ENCODE assay signal across 30 mouse cellular contexts in genomic region chr1:93035981-93036380, GRCm38 (mm10). TPM values are rescaled to one million over a fixed set of nuclear protein-coding genes. Genes with fewer than 3 reads are reported as not detected.
A peak's percentile ranks its signal among the peaks of the same experiment; 100 is the strongest.
DNase-seq lines count a peak whose midpoint lies in the region; ATAC-seq and TF ChIP-seq lines count a peak whose summit lies in the region.
"Had no signal": no experiment of that assay in that cellular context is flagged by ENCODE, and none has a peak within 500 bp of the region (broad histone marks: within the 10 kb centered on the region; RNA-seq: fewer than 3 reads in every experiment).

No protein-coding gene starts in this region.

- H3K4me1 ChIP-seq in heart, embryonic 15.5 days (replicated peaks) = peaks cover 38% of the 10 kb centered on the region
- H3K4me1 ChIP-seq in heart, adult 2 months (ENCODE audit: control insufficient read depth, insufficient read depth, low read length) = no peaks in the 10 kb centered on the region
- no peaks in the 10 kb centered on the region for H3K4me1 ChIP-seq in hindbrain, embryonic 16.5 days (ENCODE audit: control insufficient read depth, insufficient read depth, low read depth, low read length)
- no peaks in the 10 kb centered on the region for H3K4me1 ChIP-seq in hindbrain, embryonic 12.5 days
- H3K4me1 ChIP-seq: embryonic facial prominence, embryonic 12.5 days; embryonic facial prominence, embryonic 15.5 days; forebrain, embryonic 13.5 days had no signal

- H3K9ac ChIP-seq in heart, embryonic 15.5 days = no peak overlapping the region
- no peak overlapping the region for H3K9ac ChIP-seq in heart, adult 2 months (ENCODE audit: low read depth, low read length)
- H3K9ac ChIP-seq in hindbrain, embryonic 16.5 days (ENCODE audit: low read depth, low read length) = no peak overlapping the region
- H3K9ac ChIP-seq in hindbrain, embryonic 12.5 days = no peak overlapping the region
- H3K9ac ChIP-seq: embryonic facial prominence, embryonic 12.5 days; embryonic facial prominence, embryonic 15.5 days; forebrain, embryonic 13.5 days; heart, embryonic 13.5 days had no signal

- TF ChIP-seq POLR2A in heart, adult 2 months (IDR thresholded peaks at IDR 0.05; ENCODE audit: insufficient read depth, low read depth, low read length) = no peak

- DNase-seq in heart, adult 8-10 months (ENCODE audit: low spot score) = no peak
- peak; percentile 14 for DNase-seq in heart, postnatal 4 days
- DNase-seq in heart, adult 2 months = no peak
- DNase-seq: adrenal gland, adult 2 months; adrenal gland, postnatal 14 days; cerebellum, adult 11 months; cerebellum, adult 2 months; cerebellum, adult 9-11 months; cerebellum, postnatal 25 days; gastrocnemius, postnatal 25 days; heart, postnatal 14 days; kidney, adult 18-20 months; kidney, adult 9 months had no signal

- WGBS in heart, embryonic 15.5 days = 48% methylated on average over 4 of the region's 4 CpGs
- WGBS in heart, adult 2 months = 54% methylated on average over 4 of the region's 4 CpGs
- 72% methylated on average over 4 of the region's 4 CpGs for WGBS in hindbrain, embryonic 16.5 days
- 81% methylated on average over 4 of the region's 4 CpGs for whole genome bisulfite sequencing in hindbrain, embryonic 12.5 days

- no peak overlapping the region for H3K4me3 ChIP-seq in heart, embryonic 15.5 days
- H3K4me3 ChIP-seq in heart, adult 2 months = no peak overlapping the region
- no peak overlapping the region for H3K4me3 ChIP-seq in hindbrain, embryonic 16.5 days (ENCODE audit: low read length)
- H3K4me3 ChIP-seq in hindbrain, embryonic 12.5 days = no peak overlapping the region
- H3K4me3 ChIP-seq: embryonic facial prominence, embryonic 12.5 days; embryonic facial prominence, embryonic 15.5 days; forebrain, embryonic 13.5 days; heart, embryonic 13.5 days had no signal

- no peaks in the 10 kb centered on the region for H3K9me3 ChIP-seq in heart, embryonic 15.5 days (replicated peaks)
- H3K9me3 ChIP-seq in hindbrain, embryonic 16.5 days (ENCODE audit: control insufficient read depth, low read length) = no peaks in the 10 kb centered on the region
- 0 out of 2 replicates have a peak, but pooled peaks cover 4% of the 10 kb centered on the region for H3K9me3 ChIP-seq in hindbrain, embryonic 12.5 days (replicated peaks)
- H3K9me3 ChIP-seq: embryonic facial prominence, embryonic 12.5 days; embryonic facial prominence, embryonic 15.5 days; forebrain, embryonic 13.5 days had no signal

- intact Hi-C loops in heart, adult 2 months (cut with DNase I) = no loop called here

- H3K36me3 ChIP-seq in heart, embryonic 15.5 days = no peaks in the 10 kb centered on the region
- H3K36me3 ChIP-seq in heart, adult 2 months (ENCODE audit: control insufficient read depth, insufficient read depth, low read length) = no peaks in the 10 kb centered on the region
- peaks cover 78% of the 10 kb centered on the region for H3K36me3 ChIP-seq in hindbrain, embryonic 16.5 days (ENCODE audit: control insufficient read depth, insufficient read depth, low read length)
- H3K36me3 ChIP-seq in hindbrain, embryonic 12.5 days = peaks cover 92% of the 10 kb centered on the region

- no peak; the same call in 1 of the 2 replicates for ATAC-seq in heart, embryonic 15.5 days (replicated peaks; ENCODE audit: insufficient number of reproducible peaks, insufficient read depth, low FRiP score, low read depth)
- peak; percentile 53 for ATAC-seq in hindbrain, embryonic 16.5 days
- ATAC-seq in hindbrain, embryonic 12.5 days (ENCODE audit: low FRiP score) = no peak
- ATAC-seq: CD4-positive, CD25-positive, alpha-beta regulatory T cell, adult 4 months; forebrain, embryonic 13.5 days; inflammation-experienced regulatory T-cells, adult 6 months; intestine, embryonic 16.5 days had no signal

- no peaks in the 10 kb centered on the region; the same call in 1 of the 2 replicates for H3K27me3 ChIP-seq in heart, embryonic 15.5 days
- H3K27me3 ChIP-seq in heart, adult 2 months (ENCODE audit: control insufficient read depth, insufficient read depth, low read length) = no peaks in the 10 kb centered on the region
- H3K27me3 ChIP-seq in hindbrain, embryonic 16.5 days (replicated peaks; ENCODE audit: control insufficient read depth, insufficient read depth, low read length) = no peaks in the 10 kb centered on the region
- H3K27me3 ChIP-seq in hindbrain, embryonic 12.5 days = no peaks in the 10 kb centered on the region
- H3K27me3 ChIP-seq: embryonic facial prominence, embryonic 12.5 days; embryonic facial prominence, embryonic 15.5 days; forebrain, embryonic 13.5 days; heart, embryonic 13.5 days had no signal

- peak overlapping the region; percentile 37; the same call in 1 of the 2 replicates for H3K27ac ChIP-seq in heart, embryonic 15.5 days
- no peak overlapping the region for H3K27ac ChIP-seq in heart, adult 2 months
- H3K27ac ChIP-seq in hindbrain, embryonic 16.5 days (ENCODE audit: low read depth, low read length) = no peak overlapping the region
- H3K27ac ChIP-seq in hindbrain, embryonic 12.5 days = no peak overlapping the region
- H3K27ac ChIP-seq: embryonic facial prominence, embryonic 12.5 days; embryonic facial prominence, embryonic 15.5 days; forebrain, embryonic 13.5 days; heart, embryonic 13.5 days had no signal

- no peak for TF ChIP-seq EP300 in heart, adult 2 months (IDR thresholded peaks at IDR 0.05; ENCODE audit: insufficient read depth, low read depth, low read length)

- H3K79me2 ChIP-seq in heart, adult 2 months (replicated peaks; ENCODE audit: control insufficient read depth, insufficient read depth, low read length) = no peaks in the 10 kb centered on the region

- TF ChIP-seq CTCF in heart, adult 2 months (IDR thresholded peaks at IDR 0.05) = no peak

- H3K4me2 ChIP-seq in heart, embryonic 15.5 days = no peak overlapping the region
- H3K4me2 ChIP-seq in hindbrain, embryonic 16.5 days (ENCODE audit: low read length) = no peak overlapping the region
- H3K4me2 ChIP-seq in hindbrain, embryonic 12.5 days (replicated peaks) = no peak overlapping the region
- H3K4me2 ChIP-seq: embryonic facial prominence, embryonic 12.5 days; embryonic facial prominence, embryonic 15.5 days; forebrain, embryonic 13.5 days; heart, embryonic 13.5 days had no signal

RNA-seq across cellular contexts. Expression of gene Aqp12, which starts 29.8 kb away (rescaled TPM):
- polyA plus RNA-seq in heart, embryonic 15.5 days (2015; fragmentation: Nextera tagmentation; extraction: Ambion mirVana) = not detected in 2 replicates
- total RNA-seq in heart, adult 8-10 months (2022) = not detected
- total RNA-seq in heart, postnatal 4 days (2021) = not detected
- not detected for total RNA-seq in heart, adult 2 months (2021)
- not detected in 2 replicates for polyA plus RNA-seq in heart, adult 2 months (2012; rRNA removed)
- polyA plus RNA-seq in hindbrain, embryonic 16.5 days (2015; fragmentation: Nextera tagmentation; extraction: Ambion mirVana) = not detected in 2 replicates
- polyA plus RNA-seq in hindbrain, embryonic 12.5 days (2016; fragmentation: Nextera tagmentation; extraction: Ambion mirVana) = not detected in 2 replicates
- total RNA-seq: adrenal gland, postnatal 14 days; common myeloid progenitor, adult 5-6 weeks; gastrocnemius, adult 8-10 months; gastrocnemius, postnatal 25 days; heart, postnatal 14 days; hematopoietic stem cell, adult 5-6 weeks; MEL had no signal
- polyA plus RNA-seq: adrenal gland, adult 2 months; C2C12; CD4-positive, CD25-positive, alpha-beta regulatory T cell, adult 4 months; cerebellum, adult 2 months; embryonic facial prominence, embryonic 12.5 days; embryonic facial prominence, embryonic 15.5 days; forebrain, embryonic 13.5 days; gonadal fat pad, adult 2 months; heart, embryonic 13.5 days; inflammation-experienced regulatory T-cells, adult 6 months; kidney, embryonic 16.5 days had no signal
